Mouse (Mus musculus) C2C12 (cell line): ENCODE results near the gene B230104I21Rik.

Source experiments
- CTCF ChIP-seq: IDR thresholded peaks from one replicate; pipeline ENCODE4 v1.5.1; 2011; ENCODE audit not compliant: control insufficient read depth, insufficient read depth, insufficient read length
- MAX ChIP-seq: IDR thresholded peaks from one replicate; pipeline ENCODE4 v1.6.1; 2011; ENCODE audit warnings: mild to moderate bottlenecking, control low read depth

DNA sequence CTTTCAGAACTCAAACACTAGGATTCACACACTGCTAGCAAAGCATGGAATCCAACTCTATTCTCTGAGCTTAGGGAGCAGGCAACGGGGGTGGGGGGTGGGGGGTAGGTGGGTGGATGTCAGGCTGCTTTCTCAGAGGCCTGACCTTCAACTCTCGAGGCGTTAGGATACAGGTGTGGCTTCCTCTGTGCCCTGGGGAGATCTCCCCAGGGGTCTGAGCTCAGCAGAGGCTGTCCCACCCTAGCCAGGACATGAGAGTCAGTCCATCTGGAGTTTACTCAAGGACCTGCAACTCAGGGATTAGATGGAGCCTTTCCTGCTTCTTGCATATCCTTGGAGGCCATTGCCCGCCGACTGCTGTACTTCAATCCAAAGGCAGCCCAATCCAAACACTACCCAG, 33.2 kb downstream of the B230104I21Rik start:
- TF ChIP-seq MAX (no peak), CTCF (no peak)
